Mouse (Mus musculus): ENCODE results near the gene Prkag2.

DNA sequence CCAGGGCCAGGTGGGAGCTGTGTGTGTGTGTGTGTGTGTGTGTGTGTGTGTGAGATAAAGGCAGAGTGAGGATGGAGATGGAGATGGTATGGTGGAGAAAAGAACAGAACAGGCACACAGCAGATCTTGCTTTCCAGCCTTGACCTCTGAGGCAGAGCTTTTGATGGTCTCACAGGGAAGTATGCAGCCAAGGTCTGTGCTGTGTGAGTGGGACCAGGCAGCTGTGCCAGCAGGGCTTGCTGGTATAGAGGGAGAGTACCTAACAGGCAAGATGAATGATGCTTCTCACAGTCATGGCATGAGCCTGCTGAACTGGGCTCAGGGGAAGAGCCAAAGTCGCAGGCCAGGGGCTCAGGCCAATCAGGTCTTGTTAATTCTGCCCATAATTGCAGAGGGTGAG lies 108.9 kb downstream of the Prkag2 start:
- TF ChIP-seq USF1 (IDR thresholded peaks at IDR 0.05; ENCODE audit: low read depth) = no peak
- TF ChIP-seq CTCF (IDR thresholded peaks at IDR 0.05; ENCODE audit: control insufficient read depth, insufficient read depth, insufficient read length) = no peak
- TF ChIP-seq MYOD1 (IDR thresholded peaks at IDR 0.05; ENCODE audit: control insufficient read depth, insufficient read length, low read depth) = no peak
- TF ChIP-seq CEBPB (IDR thresholded peaks at IDR 0.05; ENCODE audit: low read depth) = no peak
